Mouse (Mus musculus) ES-Bruce4 (cell line): Measurements from ENCODE around the gene Capg. TPM values are rescaled to one million over a fixed set of nuclear protein-coding genes. Genes with fewer than 3 reads are reported as not detected.

Source experiments
- H3K27ac ChIP-seq: 2 replicates; pipeline ENCODE4 v1.5.1; 2012; ENCODE audit warnings: low read length, inconsistent platforms; ENCODE audit not compliant: insufficient read depth
- H3K27me3 ChIP-seq: 2 replicates; pipeline ENCODE4 v1.6.1; 2012; ENCODE audit warnings: mild to moderate bottlenecking, low read length, inconsistent platforms; ENCODE audit not compliant: control insufficient read depth, poor library complexity, insufficient read depth, severe bottlenecking
- H3K36me3 ChIP-seq: 2 replicates; pipeline ENCODE4 v1.6.1; 2012; ENCODE audit warnings: inconsistent platforms, mild to moderate bottlenecking, low read length, moderate library complexity; ENCODE audit not compliant: control insufficient read depth, poor library complexity, insufficient read depth, severe bottlenecking
- H3K4me1 ChIP-seq: one replicate; pipeline ENCODE4 v1.8.1; 2011; ENCODE audit warnings: low read length; ENCODE audit not compliant: control insufficient read depth, insufficient read depth
- H3K4me3 ChIP-seq: 2 replicates; pipeline ENCODE4 v1.5.1; 2011; ENCODE audit warnings: low read depth, mild to moderate bottlenecking, low read length
- H3K9ac ChIP-seq: 2 replicates; pipeline ENCODE4 v1.6.1; 2012; ENCODE audit warnings: low read depth, mild to moderate bottlenecking, inconsistent platforms; ENCODE audit not compliant: poor library complexity, severe bottlenecking
- H3K9me3 ChIP-seq: replicated peaks from 2 replicates; pipeline ENCODE4 v1.6.1; 2012; ENCODE audit warnings: mild to moderate bottlenecking, low read length, inconsistent platforms; ENCODE audit not compliant: control insufficient read depth, poor library complexity, insufficient read depth, severe bottlenecking
- CTCF ChIP-seq: IDR thresholded peaks from one replicate; pipeline ENCODE4 v1.8.1; 2011; ENCODE audit warnings: low read depth, low read length
- EP300 ChIP-seq: IDR thresholded peaks from 2 replicates; pipeline ENCODE4 v1.6.1; 2011; ENCODE audit warnings: low read depth, low read length; ENCODE audit not compliant: insufficient read depth
- POLR2A ChIP-seq: IDR thresholded peaks from one replicate; pipeline ENCODE4 v1.8.1; 2011; ENCODE audit warnings: low read length; ENCODE audit not compliant: insufficient read depth
- polyA plus RNA-seq: library from polyadenylated mRNA; stranded (reverse); fragments of >200 nt; gene quantifications from 2 replicates; pipeline ENCODE4 v1.2.4, GENCODE M21; 2011; ENCODE audit warnings: low read depth; ENCODE audit not compliant: missing spikeins, insufficient read depth, insufficient read length

Capg gene
- polyA plus RNA-seq, 1 experiment = 55.8 TPM

- Histone ChIP-seq H3K27ac (no peak overlapping the region), H3K4me3 (no peak overlapping the region), H3K27me3 (no peaks in the 10 kb centered on the region), H3K4me1 (peaks cover 6% of the 10 kb centered on the region), H3K36me3 (no peaks in the 10 kb centered on the region), H3K9ac (no peak overlapping the region), H3K9me3 (no peaks in the 10 kb centered on the region)
- TF ChIP-seq EP300 = no peak
These were observed 3.7 kb downstream of the Capg start for GRCm38 (mm10) chr6:72547862-72548261.

GRCm38 (mm10) chr6:72549041-72549580 lies 4.9 kb downstream of the Capg start:
- Histone ChIP-seq H3K9ac (peak overlapping the region; percentile 28), H3K27ac (peak overlapping the region; percentile 71), H3K9me3 (no peaks in the 10 kb centered on the region), H3K4me1 (peaks cover 4% of the 10 kb centered on the region), H3K27me3 (no peaks in the 10 kb centered on the region), H3K4me3 (peak overlapping the region; percentile 16), H3K36me3 (no peaks in the 10 kb centered on the region)
- TF ChIP-seq EP300 (no peak), CTCF (no peak), POLR2A (no peak)

- H3K27ac ChIP-seq = no peak overlapping the region
These were observed 5.8 kb downstream of the Capg start for GRCm38 (mm10) chr6:72550025-72550424.

GRCm38 (mm10) chr6:72550503-72551100 lies 6.4 kb downstream of the Capg start:
- no peaks in the 10 kb centered on the region for H3K9me3 ChIP-seq
- no peak overlapping the region for H3K4me3 ChIP-seq
- no peaks in the 10 kb centered on the region for H3K36me3 ChIP-seq
- peaks cover 4% of the 10 kb centered on the region for H3K4me1 ChIP-seq
- H3K9ac ChIP-seq = no peak overlapping the region
- no peaks in the 10 kb centered on the region for H3K27me3 ChIP-seq
- no peak overlapping the region for H3K27ac ChIP-seq
- TF ChIP-seq POLR2A (no peak), EP300 (no peak), CTCF (no peak)

More at GRCm38 (mm10) chr6:72550025-72550424, 5.8 kb downstream of the Capg start:
- Histone ChIP-seq H3K36me3 (no peaks in the 10 kb centered on the region), H3K9me3 (no peaks in the 10 kb centered on the region), H3K27me3 (no peaks in the 10 kb centered on the region), H3K4me3 (no peak overlapping the region), H3K9ac (no peak overlapping the region), H3K4me1 (peaks cover 4% of the 10 kb centered on the region)
- TF ChIP-seq POLR2A = no peak
- TF ChIP-seq CTCF = no peak
- TF ChIP-seq EP300 = no peak

GRCm38 (mm10) chr6:72552171-72553078 lies 8.2 kb downstream of the Capg start:
- H3K4me3 ChIP-seq = peak overlapping the region; percentile 59
- no peaks in the 10 kb centered on the region for H3K36me3 ChIP-seq
- H3K27ac ChIP-seq = peak overlapping the region; percentile 64
- H3K27me3 ChIP-seq = no peaks in the 10 kb centered on the region
- no peaks in the 10 kb centered on the region for H3K9me3 ChIP-seq
- H3K4me1 ChIP-seq = peaks cover 4% of the 10 kb centered on the region
- TF ChIP-seq CTCF (no peak), EP300 (peak; percentile 82)
- peak overlapping the region; percentile 52; the same call in 1 of the 2 replicates for H3K9ac ChIP-seq

- peak overlapping the region; percentile 52; the same call in 1 of the 2 replicates for H3K27ac ChIP-seq
- no peaks in the 10 kb centered on the region for H3K9me3 ChIP-seq
- TF ChIP-seq CTCF = no peak
- TF ChIP-seq EP300 = no peak
- TF ChIP-seq POLR2A = no peak
- H3K36me3 ChIP-seq = no peaks in the 10 kb centered on the region
- H3K4me1 ChIP-seq = peaks cover 4% of the 10 kb centered on the region
- H3K4me3 ChIP-seq = peak overlapping the region; percentile 59
- no peaks in the 10 kb centered on the region for H3K27me3 ChIP-seq
- peak overlapping the region; percentile 52; the same call in 1 of the 2 replicates for H3K9ac ChIP-seq
These were observed 8.9 kb downstream of the Capg start for GRCm38 (mm10) chr6:72553079-72553412.
